12 mouse cellular contexts compared by ENCODE assay signal in genomic region chr2:79309454-79310118, GRCm38 (mm10). TPM values are rescaled to one million over a fixed set of nuclear protein-coding genes. Genes with fewer than 3 reads are reported as not detected.
DNase-seq lines count a peak whose midpoint lies in the region; ATAC-seq and TF ChIP-seq lines count a peak whose summit lies in the region.
"Had no signal": no experiment of that assay in that cellular context is flagged by ENCODE, and none has a peak within 500 bp of the region (broad histone marks: within the 10 kb centered on the region; RNA-seq: fewer than 3 reads in every experiment).

No protein-coding gene starts in this region.

- H3K27me3 ChIP-seq in midbrain, postnatal 0 days (ENCODE audit: insufficient read depth, low read length) = no peaks in the 10 kb centered on the region
- H3K27me3 ChIP-seq in midbrain, embryonic 16.5 days (ENCODE audit: control insufficient read depth, insufficient read depth, low read depth, low read length) = no peaks in the 10 kb centered on the region
- no peaks in the 10 kb centered on the region for H3K27me3 ChIP-seq in hindbrain, postnatal 0 days (ENCODE audit: insufficient read depth, low read length)
- no peaks in the 10 kb centered on the region for H3K27me3 ChIP-seq in heart, embryonic 12.5 days (replicated peaks)
- H3K27me3 ChIP-seq: embryonic facial prominence, embryonic 13.5 days; liver, embryonic 15.5 days had no signal

- H3K9me3 ChIP-seq in midbrain, postnatal 0 days (ENCODE audit: low read length) = no peaks in the 10 kb centered on the region
- no peaks in the 10 kb centered on the region for H3K9me3 ChIP-seq in midbrain, embryonic 16.5 days (replicated peaks; ENCODE audit: control insufficient read depth, low read length, poor library complexity, severe bottlenecking)
- no peaks in the 10 kb centered on the region for H3K9me3 ChIP-seq in hindbrain, postnatal 0 days (ENCODE audit: low read length)
- H3K9me3 ChIP-seq in heart, embryonic 12.5 days (replicated peaks) = no peaks in the 10 kb centered on the region
- H3K9me3 ChIP-seq: embryonic facial prominence, embryonic 13.5 days; liver, embryonic 15.5 days had no signal

- no peak overlapping the region for H3K9ac ChIP-seq in midbrain, postnatal 0 days (replicated peaks; ENCODE audit: low read length, poor library complexity, severe bottlenecking)
- H3K9ac ChIP-seq in midbrain, embryonic 16.5 days (ENCODE audit: low read depth, low read length) = no peak overlapping the region
- H3K9ac ChIP-seq in hindbrain, postnatal 0 days (replicated peaks; ENCODE audit: low read length) = no peak overlapping the region
- H3K9ac ChIP-seq in heart, embryonic 12.5 days = no peak overlapping the region
- H3K9ac ChIP-seq: embryonic facial prominence, embryonic 13.5 days; liver, embryonic 15.5 days had no signal

- no peak for DNase-seq in frontal cortex, postnatal 14 days (ENCODE audit: low spot score in 2 of 2)
- peak; percentile 78 for DNase-seq in midbrain, postnatal 0 days (ENCODE audit: low spot score)
- peak; percentile 71 for DNase-seq in hindbrain, postnatal 0 days (ENCODE audit: low spot score)
- no peak for DNase-seq in heart, adult 9 months (ENCODE audit: low spot score in 2 of 2)
- DNase-seq in thymus, adult 18-20 months = no peak
- DNase-seq: heart, postnatal 36 days; kidney, postnatal 14 days had no signal

- no peaks in the 10 kb centered on the region for H3K4me1 ChIP-seq in midbrain, postnatal 0 days (ENCODE audit: insufficient read depth, low read length)
- no peaks in the 10 kb centered on the region for H3K4me1 ChIP-seq in midbrain, embryonic 16.5 days (ENCODE audit: control insufficient read depth, insufficient read depth, low read length)
- H3K4me1 ChIP-seq in hindbrain, postnatal 0 days (ENCODE audit: insufficient read depth, low read length) = no peaks in the 10 kb centered on the region
- H3K4me1 ChIP-seq in heart, embryonic 12.5 days (replicated peaks) = no peaks in the 10 kb centered on the region
- H3K4me1 ChIP-seq: liver, embryonic 15.5 days had no signal

- peak; percentile 59 for ATAC-seq in frontal cortex, adult (ENCODE audit: low TSS enrichment)
- no peak; the same call in 1 of the 2 replicates for ATAC-seq in midbrain, postnatal 0 days (ENCODE audit: low FRiP score)
- no peak for ATAC-seq in midbrain, embryonic 16.5 days
- peak; percentile 66 for ATAC-seq in hindbrain, postnatal 0 days
- no peak for ATAC-seq in heart, embryonic 12.5 days (ENCODE audit: insufficient number of reproducible peaks, low FRiP score)

- no peaks in the 10 kb centered on the region for H3K36me3 ChIP-seq in midbrain, postnatal 0 days (ENCODE audit: insufficient read depth, low read length)
- H3K36me3 ChIP-seq in midbrain, embryonic 16.5 days (ENCODE audit: control insufficient read depth, insufficient read depth, low read length) = no peaks in the 10 kb centered on the region
- H3K36me3 ChIP-seq in hindbrain, postnatal 0 days (ENCODE audit: insufficient read depth, low read length) = no peaks in the 10 kb centered on the region
- H3K36me3 ChIP-seq in heart, embryonic 12.5 days = no peaks in the 10 kb centered on the region; the same call in 1 of the 2 replicates
- H3K36me3 ChIP-seq: embryonic facial prominence, embryonic 13.5 days had no signal

- no peak overlapping the region for H3K27ac ChIP-seq in midbrain, postnatal 0 days (ENCODE audit: low read depth, low read length)
- H3K27ac ChIP-seq in midbrain, embryonic 16.5 days (ENCODE audit: low read length) = no peak overlapping the region
- no peak overlapping the region; the same call in 1 of the 2 replicates for H3K27ac ChIP-seq in hindbrain, postnatal 0 days
- H3K27ac ChIP-seq in heart, embryonic 12.5 days (ENCODE audit: poor library complexity, severe bottlenecking) = no peak overlapping the region
- H3K27ac ChIP-seq: embryonic facial prominence, embryonic 13.5 days; liver, embryonic 15.5 days had no signal

- no peak overlapping the region for H3K4me2 ChIP-seq in midbrain, postnatal 0 days (ENCODE audit: low read depth, low read length, poor library complexity, severe bottlenecking)
- H3K4me2 ChIP-seq in midbrain, embryonic 16.5 days (ENCODE audit: low read length) = no peak overlapping the region; the same call in 1 of the 2 replicates
- H3K4me2 ChIP-seq in hindbrain, postnatal 0 days (ENCODE audit: low read depth, low read length) = peak overlapping the region; percentile 11; the same call in 1 of the 2 replicates
- no peak overlapping the region for H3K4me2 ChIP-seq in heart, embryonic 12.5 days
- H3K4me2 ChIP-seq: embryonic facial prominence, embryonic 13.5 days; liver, embryonic 15.5 days had no signal

- TF ChIP-seq CTCF in midbrain, postnatal 0 days (IDR thresholded peaks at IDR 0.05) = no peak
- TF ChIP-seq CTCF in hindbrain, postnatal 0 days (IDR thresholded peaks at IDR 0.05; ENCODE audit: low read depth) = no peak

- no peak overlapping the region for H3K4me3 ChIP-seq in midbrain, postnatal 0 days (ENCODE audit: low read depth, low read length)
- H3K4me3 ChIP-seq in midbrain, embryonic 16.5 days (ENCODE audit: low read depth, low read length) = no peak overlapping the region
- no peak overlapping the region for H3K4me3 ChIP-seq in hindbrain, postnatal 0 days (ENCODE audit: low read length)
- H3K4me3 ChIP-seq in heart, embryonic 12.5 days = no peak overlapping the region
- H3K4me3 ChIP-seq: embryonic facial prominence, embryonic 13.5 days; liver, embryonic 15.5 days had no signal

- WGBS in midbrain, postnatal 0 days = 71% methylated on average over 13 of the region's 13 CpGs
- 77% methylated on average over 13 of the region's 13 CpGs for WGBS in midbrain, embryonic 16.5 days
- WGBS in hindbrain, postnatal 0 days = 51% methylated on average over 13 of the region's 13 CpGs
- WGBS in heart, embryonic 12.5 days = 87% methylated on average over 13 of the region's 13 CpGs

RNA-seq across cellular contexts. Expression of gene Itga4, which starts 54.4 kb away (rescaled TPM):
- 3.1 and 4.3 TPM in 2 replicates for total RNA-seq in midbrain, postnatal 0 days (2014; rRNA removed)
- polyA plus RNA-seq in midbrain, postnatal 0 days (2015; fragmentation: Nextera tagmentation; extraction: Ambion mirVana) = 1.4 and 1.5 TPM in 2 replicates
- 2.2 and 3.4 TPM in 2 replicates for polyA plus RNA-seq in midbrain, embryonic 16.5 days (2015; fragmentation: Nextera tagmentation; extraction: Ambion mirVana)
- 4.5 and 5.0 TPM in 2 replicates for total RNA-seq in hindbrain, postnatal 0 days (2014; rRNA removed)
- polyA plus RNA-seq in hindbrain, postnatal 0 days (2015; fragmentation: Nextera tagmentation; extraction: Ambion mirVana) = 1.9 and 2.0 TPM in 2 replicates
- 8.8 and 9.2 TPM in 2 replicates for polyA plus RNA-seq in heart, embryonic 12.5 days (2016; fragmentation: Nextera tagmentation; extraction: Ambion mirVana)

Comparison
In these comparisons a context has a peak if more than half of its experiments do, and no peak if none do; other contexts are left out.
1. ATAC-seq: peak in frontal cortex, adult (single experiment) and hindbrain, postnatal 0 days (single experiment); none in midbrain, postnatal 0 days (single experiment), midbrain, embryonic 16.5 days (single experiment) and heart, embryonic 12.5 days (single experiment).
2. DNase-seq: peak in midbrain, postnatal 0 days (single experiment) and hindbrain, postnatal 0 days (single experiment); none in frontal cortex, postnatal 14 days (0 of 2), heart, adult 9 months (0 of 2) and thymus, adult 18-20 months (0 of 2).